9 mouse cellular contexts compared by ENCODE assay signal in genomic region chr9:110880772-110881171, GRCm38 (mm10). TPM values are rescaled to one million over a fixed set of nuclear protein-coding genes. Genes with fewer than 3 reads are reported as not detected.
A peak's percentile ranks its signal among the peaks of the same experiment; 100 is the strongest.
DNase-seq lines count a peak whose midpoint lies in the region; ATAC-seq and TF ChIP-seq lines count a peak whose summit lies in the region.
"Had no signal": no experiment of that assay in that cellular context is flagged by ENCODE, and none has a peak within 500 bp of the region (broad histone marks: within the 10 kb centered on the region; RNA-seq: fewer than 3 reads in every experiment).

No protein-coding gene starts in this region.

- ATAC-seq in hindbrain, embryonic 15.5 days (ENCODE audit: low FRiP score, low read depth), result no peak
- ATAC-seq in liver, embryonic 15.5 days (ENCODE audit: insufficient read depth), result no peak
- ATAC-seq in monocyte, adult 5-6 weeks (replicated peaks; ENCODE audit: insufficient number of reproducible peaks, low FRiP score, low TSS enrichment, poor library complexity, severe bottlenecking), result no peak

- TF ChIP-seq CTCF in ES-Bruce4 (IDR thresholded peaks at IDR 0.05; ENCODE audit: low read depth, low read length), result no peak
- no peak for TF ChIP-seq CTCF in olfactory bulb, adult 2 months (IDR thresholded peaks at IDR 0.05; ENCODE audit: insufficient read depth, low read depth, low read length)

- no peak for TF ChIP-seq POLR2A in ES-Bruce4 (IDR thresholded peaks at IDR 0.05; ENCODE audit: insufficient read depth, low read length)
- TF ChIP-seq POLR2A in olfactory bulb, adult 2 months (IDR thresholded peaks at IDR 0.05; ENCODE audit: insufficient read depth, low read depth, low read length), result no peak

- 84% methylated on average over 4 of the region's 4 CpGs for WGBS in hindbrain, embryonic 15.5 days
- 53% methylated on average over 4 of the region's 4 CpGs for WGBS in liver, embryonic 15.5 days (ENCODE audit: insufficient replicate concordance)
- WGBS in olfactory bulb, adult 2 months, result 69% methylated on average over 4 of the region's 4 CpGs

- TF ChIP-seq EP300 in ES-Bruce4 (IDR thresholded peaks at IDR 0.05; ENCODE audit: insufficient read depth, low read depth, low read length), result no peak

- intact Hi-C loops in left cerebral cortex, postnatal 4 days (cut with DNase I), result no loop called here

- no peaks in the 10 kb centered on the region for H3K36me3 ChIP-seq in ES-Bruce4 (ENCODE audit: control insufficient read depth, insufficient read depth, low read length, poor library complexity, severe bottlenecking)
- no peaks in the 10 kb centered on the region for H3K36me3 ChIP-seq in hindbrain, embryonic 15.5 days
- no peaks in the 10 kb centered on the region for H3K36me3 ChIP-seq in liver, embryonic 15.5 days (replicated peaks)

- peak; percentile 40 for DNase-seq in adrenal gland, postnatal 10 days
- no peak for DNase-seq in left cerebral cortex, postnatal 4 days
- DNase-seq in c-Kit-positive CD71-positive TER-119-positive erythroid progenitor cells, embryonic 14.5 days (ENCODE audit: low spot score), result no peak

- no peaks in the 10 kb centered on the region for H3K9me3 ChIP-seq in ES-Bruce4 (replicated peaks; ENCODE audit: control insufficient read depth, insufficient read depth, low read length, poor library complexity, severe bottlenecking)
- no peaks in the 10 kb centered on the region for H3K9me3 ChIP-seq in hindbrain, embryonic 15.5 days
- no peaks in the 10 kb centered on the region for H3K9me3 ChIP-seq in liver, embryonic 15.5 days (replicated peaks)

- H3K4me2 ChIP-seq in hindbrain, embryonic 15.5 days, result peak overlapping the region; percentile 90
- H3K4me2 ChIP-seq in liver, embryonic 15.5 days, result peak overlapping the region; percentile 62

- H3K9ac ChIP-seq in ES-Bruce4 (ENCODE audit: low read depth, poor library complexity, severe bottlenecking), result peak overlapping the region; percentile 54
- H3K9ac ChIP-seq in hindbrain, embryonic 15.5 days, result peak overlapping the region; percentile 52; the same call in 1 of the 2 replicates
- H3K9ac ChIP-seq in liver, embryonic 15.5 days, result no peak overlapping the region

- H3K4me1 ChIP-seq in ES-Bruce4 (ENCODE audit: control insufficient read depth, insufficient read depth, low read length), result peaks cover 2% of the 10 kb centered on the region
- peaks cover 20% of the 10 kb centered on the region for H3K4me1 ChIP-seq in hindbrain, embryonic 15.5 days (replicated peaks)
- peaks cover 12% of the 10 kb centered on the region for H3K4me1 ChIP-seq in liver, embryonic 15.5 days (replicated peaks)
- H3K4me1 ChIP-seq in olfactory bulb, adult 2 months (ENCODE audit: control insufficient read depth, insufficient read depth, low read length), result peaks cover 13% of the 10 kb centered on the region

- H3K27ac ChIP-seq in ES-Bruce4 (ENCODE audit: insufficient read depth, low read length), result no peak overlapping the region
- no peak overlapping the region for H3K27ac ChIP-seq in hindbrain, embryonic 15.5 days (replicated peaks)
- H3K27ac ChIP-seq in liver, embryonic 15.5 days (replicated peaks), result peak overlapping the region; percentile 24; the same call in 1 of the 2 replicates
- H3K27ac ChIP-seq in olfactory bulb, adult 2 months (ENCODE audit: insufficient read depth, low read depth, low read length), result no peak overlapping the region

- H3K4me3 ChIP-seq in ES-Bruce4 (ENCODE audit: low read depth, low read length), result peak overlapping the region; percentile 85
- peak overlapping the region; percentile 54 for H3K4me3 ChIP-seq in hindbrain, embryonic 15.5 days
- H3K4me3 ChIP-seq in liver, embryonic 15.5 days (replicated peaks), result peak overlapping the region; percentile 53
- H3K4me3 ChIP-seq in olfactory bulb, adult 2 months (ENCODE audit: insufficient read depth, low read depth, low read length), result peak overlapping the region; percentile 46; the same call in 1 of the 2 replicates

- H3K27me3 ChIP-seq in ES-Bruce4 (ENCODE audit: control insufficient read depth, insufficient read depth, low read length, poor library complexity, severe bottlenecking), result no peaks in the 10 kb centered on the region
- H3K27me3 ChIP-seq in hindbrain, embryonic 15.5 days, result peaks cover 22% of the 10 kb centered on the region
- peaks cover 41% of the 10 kb centered on the region for H3K27me3 ChIP-seq in liver, embryonic 15.5 days

RNA-seq across cellular contexts. Expression of gene Tmie, which starts 0.9 kb away (rescaled TPM):
- 1.6 and 3.1 TPM in 2 replicates for polyA plus RNA-seq in ES-Bruce4 (2011; ENCODE audit: insufficient read depth, insufficient read length, low read depth, missing spikeins)
- 1 to 10 TPM; 1.9 to 5.6 TPM for total RNA-seq in adrenal gland, postnatal 10 days (2021)
- polyA plus RNA-seq in hindbrain, embryonic 15.5 days (2015; fragmentation: Nextera tagmentation; extraction: Ambion mirVana), result 4.2 and 4.7 TPM in 2 replicates
- 1.8 and 2.5 TPM in 2 replicates for polyA plus RNA-seq in liver, embryonic 15.5 days (2015; fragmentation: Nextera tagmentation; extraction: Ambion mirVana)
- not detected in 2 replicates for polyA plus RNA-seq in olfactory bulb, adult 2 months (2012; ENCODE audit: insufficient read depth, insufficient read length, low replicate concordance, missing spikeins)
- 1 to 10 TPM; 2.8 to 3.4 TPM for total RNA-seq in left cerebral cortex, postnatal 4 days (2021)
- 0.19 TPM in 1 of 3 replicates, not detected in the others for total RNA-seq in monocyte, adult 5-6 weeks (2017)

RNA-seq across cellular contexts. Expression of gene Als2cl, which starts 1.1 kb away (rescaled TPM):
- 17.4 and 18.1 TPM in 2 replicates for polyA plus RNA-seq in ES-Bruce4 (2011; ENCODE audit: insufficient read depth, insufficient read length, low read depth, missing spikeins)
- 10 to 100 TPM; 16.4 to 18.2 TPM for total RNA-seq in adrenal gland, postnatal 10 days (2021)
- polyA plus RNA-seq in hindbrain, embryonic 15.5 days (2015; fragmentation: Nextera tagmentation; extraction: Ambion mirVana), result 2.2 and 3.1 TPM in 2 replicates
- polyA plus RNA-seq in liver, embryonic 15.5 days (2015; fragmentation: Nextera tagmentation; extraction: Ambion mirVana), result 1.7 and 2.6 TPM in 2 replicates
- polyA plus RNA-seq in olfactory bulb, adult 2 months (2012; ENCODE audit: insufficient read depth, insufficient read length, low replicate concordance, missing spikeins), result not detected in 2 replicates
- total RNA-seq in left cerebral cortex, postnatal 4 days (2021), result 1 to 10 TPM; 4.4 to 5.9 TPM
- total RNA-seq in monocyte, adult 5-6 weeks (2017), result 0.43 to 0.97 TPM (median 0.86 TPM) in 3 replicates

RNA-seq across cellular contexts. Expression of gene Prss50, which starts 23.0 kb away (rescaled TPM):
- polyA plus RNA-seq in ES-Bruce4 (2011; ENCODE audit: insufficient read depth, insufficient read length, low read depth, missing spikeins), result 1.9 and 2.7 TPM in 2 replicates
- under 1 TPM in 1 of 2 experiments, not detected in 1; 0.67 TPM for total RNA-seq in adrenal gland, postnatal 10 days (2021)
- 0.36 and 0.41 TPM in 2 replicates for polyA plus RNA-seq in hindbrain, embryonic 15.5 days (2015; fragmentation: Nextera tagmentation; extraction: Ambion mirVana)
- 13.9 and 14.5 TPM in 2 replicates for polyA plus RNA-seq in liver, embryonic 15.5 days (2015; fragmentation: Nextera tagmentation; extraction: Ambion mirVana)
- not detected in 2 replicates for polyA plus RNA-seq in olfactory bulb, adult 2 months (2012; ENCODE audit: insufficient read depth, insufficient read length, low replicate concordance, missing spikeins)
- total RNA-seq in left cerebral cortex, postnatal 4 days (2021), result not detected
- not detected in 3 replicates for total RNA-seq in monocyte, adult 5-6 weeks (2017)

RNA-seq across cellular contexts. Expression of gene Fam240a, which starts 35.9 kb away (rescaled TPM):
- not detected in 2 replicates for polyA plus RNA-seq in ES-Bruce4 (2011; ENCODE audit: insufficient read depth, insufficient read length, low read depth, missing spikeins)
- not detected for total RNA-seq in adrenal gland, postnatal 10 days (2021)
- not detected in 2 replicates for polyA plus RNA-seq in hindbrain, embryonic 15.5 days (2015; fragmentation: Nextera tagmentation; extraction: Ambion mirVana)
- not detected in 2 replicates for polyA plus RNA-seq in liver, embryonic 15.5 days (2015; fragmentation: Nextera tagmentation; extraction: Ambion mirVana)
- polyA plus RNA-seq in olfactory bulb, adult 2 months (2012; ENCODE audit: insufficient read depth, insufficient read length, low replicate concordance, missing spikeins), result not detected in 2 replicates
- total RNA-seq in left cerebral cortex, postnatal 4 days (2021), result not detected
- not detected in 3 replicates for total RNA-seq in monocyte, adult 5-6 weeks (2017)
- total RNA-seq: common myeloid progenitor, adult 5-6 weeks had no signal

RNA-seq across cellular contexts. Expression of gene Prss46, which starts 36.5 kb away (rescaled TPM):
- polyA plus RNA-seq in ES-Bruce4 (2011; ENCODE audit: insufficient read depth, insufficient read length, low read depth, missing spikeins), result not detected in 2 replicates
- total RNA-seq in adrenal gland, postnatal 10 days (2021), result not detected
- polyA plus RNA-seq in hindbrain, embryonic 15.5 days (2015; fragmentation: Nextera tagmentation; extraction: Ambion mirVana), result not detected in 2 replicates
- not detected in 2 replicates for polyA plus RNA-seq in liver, embryonic 15.5 days (2015; fragmentation: Nextera tagmentation; extraction: Ambion mirVana)
- not detected in 2 replicates for polyA plus RNA-seq in olfactory bulb, adult 2 months (2012; ENCODE audit: insufficient read depth, insufficient read length, low replicate concordance, missing spikeins)
- total RNA-seq in left cerebral cortex, postnatal 4 days (2021), result not detected
- not detected in 3 replicates for total RNA-seq in monocyte, adult 5-6 weeks (2017)
- total RNA-seq: common myeloid progenitor, adult 5-6 weeks had no signal
